Mouse (Mus musculus): ENCODE data around the gene Sptlc3. TPM values are rescaled to one million over a fixed set of nuclear protein-coding genes. Genes with fewer than 3 reads are reported as not detected.

Gene Sptlc3
- total RNA-seq, 1 experiment from 2014 or later: not detected

DNA sequence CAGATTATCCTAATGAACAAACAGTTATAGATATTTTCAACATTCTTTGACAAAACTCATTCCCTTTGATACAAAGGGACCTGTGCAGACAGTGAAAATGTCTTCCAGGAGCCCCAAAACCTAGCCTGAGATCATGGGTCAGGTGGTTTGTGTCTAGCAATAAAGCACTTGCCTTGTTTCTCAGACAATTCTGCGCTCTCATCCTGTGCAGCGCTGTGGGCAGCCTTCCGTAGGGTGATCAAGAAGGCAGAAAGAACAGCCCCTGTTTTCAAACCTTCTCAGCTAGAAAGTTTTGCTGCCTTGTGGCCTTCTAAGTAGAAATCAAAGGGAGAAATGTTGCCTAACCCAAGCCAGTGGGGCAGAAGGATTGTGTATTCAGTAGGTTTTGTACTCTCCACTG, 135.9 kb downstream of the Sptlc3 start:
- ATAC-seq (replicated peaks; ENCODE audit: low read depth, poor library complexity, severe bottlenecking): no peak

DNA sequence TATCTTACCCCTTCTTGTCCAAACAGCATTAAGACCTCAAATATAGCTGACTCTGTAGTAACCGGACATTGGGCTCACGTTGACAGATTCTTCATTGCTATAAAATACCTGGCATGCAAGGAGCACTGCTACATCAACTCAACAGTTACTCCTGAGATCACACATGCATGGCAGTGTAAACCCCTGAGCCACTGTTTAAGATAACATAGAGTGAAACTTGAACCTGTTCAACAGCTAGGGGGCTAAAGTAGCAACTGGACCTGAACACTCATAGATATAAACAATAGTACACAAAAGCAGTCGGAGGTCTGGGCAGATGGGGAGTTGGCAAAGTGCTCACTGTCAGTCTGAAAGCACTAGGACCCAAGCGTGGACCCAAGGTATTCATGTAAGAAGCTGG, 140.8 kb downstream of the Sptlc3 start:
- no peak for ATAC-seq (replicated peaks; ENCODE audit: low read depth, poor library complexity, severe bottlenecking)

DNA sequence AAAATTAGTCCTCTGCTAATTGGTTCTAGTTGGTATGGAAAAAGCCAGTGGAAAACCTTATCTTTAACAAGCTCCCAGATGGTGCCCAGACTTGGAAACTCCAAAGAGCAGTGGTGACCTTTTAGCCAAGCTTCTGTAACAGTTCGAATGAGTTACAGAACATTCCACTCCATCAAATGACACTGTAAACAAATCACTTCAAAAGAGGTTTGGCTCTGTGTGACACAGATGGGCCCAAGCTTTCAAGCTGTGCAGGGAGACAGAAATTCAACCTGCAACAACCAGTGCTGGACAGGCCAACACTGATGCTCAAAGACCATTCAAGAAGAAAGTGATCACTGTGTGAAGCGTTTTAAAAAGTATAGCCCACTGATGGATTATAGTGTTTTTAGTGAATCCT, 144.1 kb downstream of the Sptlc3 start:
- ATAC-seq (replicated peaks; ENCODE audit: low read depth, poor library complexity, severe bottlenecking): no peak

DNA sequence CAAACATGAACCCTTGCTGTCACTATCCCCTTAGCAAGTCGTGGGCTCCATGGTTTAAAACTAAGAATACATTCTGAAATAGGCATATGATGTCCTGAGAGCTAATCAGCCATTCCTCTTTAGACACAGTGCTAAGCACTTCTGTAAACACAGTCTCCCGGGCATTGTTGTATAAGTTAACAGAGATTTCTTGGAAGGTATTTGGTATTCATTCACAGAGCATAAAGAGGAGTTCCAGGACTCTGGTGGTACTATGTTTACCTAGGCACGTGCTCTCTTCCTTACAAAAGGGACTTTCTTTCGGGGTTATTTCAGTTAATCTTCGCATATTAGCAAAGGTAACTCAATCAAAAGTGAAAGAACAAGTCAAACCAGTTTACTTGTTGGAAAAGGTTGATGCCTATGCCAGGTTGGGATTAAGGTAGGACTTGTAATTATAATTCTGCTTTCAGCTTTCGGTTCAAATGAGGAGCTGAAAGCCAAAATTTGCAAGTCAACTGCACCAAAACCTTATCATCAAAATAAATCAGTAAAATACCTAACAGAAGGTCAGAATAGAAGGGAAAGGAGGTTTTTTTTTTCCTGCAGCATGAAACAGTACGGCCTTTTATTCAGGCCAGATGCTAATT, 148.2 kb downstream of the Sptlc3 start:
- no peak for ATAC-seq (replicated peaks; ENCODE audit: low read depth, poor library complexity, severe bottlenecking)

DNA sequence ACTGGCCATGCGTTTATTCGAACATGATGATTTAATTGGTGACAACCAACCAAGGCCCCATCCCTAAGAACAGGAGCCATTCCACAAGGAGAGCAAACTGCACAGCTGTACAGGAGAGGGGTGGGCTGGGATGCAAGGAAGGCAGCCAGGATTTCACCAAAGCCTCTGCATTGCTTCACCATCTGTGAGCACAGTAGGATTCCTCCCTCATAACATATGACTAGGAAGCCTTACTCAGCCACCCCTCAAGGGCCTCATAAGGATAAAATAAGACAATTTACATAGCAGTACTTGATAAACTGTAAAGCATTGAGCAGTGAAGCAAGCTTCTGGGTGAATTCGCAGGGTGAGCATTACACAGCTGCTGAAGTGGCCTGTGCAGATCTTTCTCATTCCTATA, 155.8 kb downstream of the Sptlc3 start:
- no peak for ATAC-seq (replicated peaks; ENCODE audit: low read depth, poor library complexity, severe bottlenecking)

DNA sequence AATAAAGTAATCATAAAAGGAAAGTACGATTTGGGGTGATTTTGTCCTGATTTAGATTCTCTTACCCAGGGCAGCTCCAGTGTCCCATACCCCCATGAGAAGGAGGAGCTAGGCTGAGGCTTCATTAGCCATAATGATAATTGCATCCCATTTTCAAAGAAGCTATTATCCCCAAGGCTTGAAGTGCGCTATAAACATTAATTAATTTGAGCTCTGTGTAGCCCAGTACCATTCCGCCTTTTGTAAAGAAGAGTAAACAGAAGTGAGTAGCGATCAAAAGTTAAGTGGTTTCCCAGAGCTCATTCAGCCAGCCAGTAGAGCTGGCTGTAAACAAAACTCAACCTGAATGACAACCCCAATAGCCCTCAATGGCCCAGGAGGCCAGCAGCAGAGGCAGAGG, 163.0 kb downstream of the Sptlc3 start:
- ATAC-seq (replicated peaks; ENCODE audit: low read depth, poor library complexity, severe bottlenecking): no peak

DNA sequence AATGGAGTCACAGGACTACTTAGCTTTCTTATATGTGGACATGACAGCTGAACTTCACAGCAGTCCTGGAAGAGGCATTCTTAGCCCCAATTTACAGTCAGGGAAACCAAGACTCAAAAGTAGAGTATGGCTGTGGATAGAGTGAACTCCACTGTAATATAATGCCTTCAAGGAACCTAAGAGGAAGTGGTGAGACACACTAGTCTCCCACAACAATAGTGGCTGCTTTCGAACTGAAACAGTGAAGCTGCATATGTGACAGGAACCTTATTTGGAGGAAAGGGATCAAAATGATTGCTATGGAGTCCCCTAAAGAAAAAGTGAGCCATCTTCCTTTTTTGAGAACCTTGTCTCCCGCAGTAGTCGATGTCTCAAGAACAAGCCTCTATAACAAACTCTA, 178.1 kb downstream of the Sptlc3 start:
- peak; percentile 64; the same call in 1 of the 2 replicates for ATAC-seq (replicated peaks; ENCODE audit: low read depth, poor library complexity, severe bottlenecking)

DNA sequence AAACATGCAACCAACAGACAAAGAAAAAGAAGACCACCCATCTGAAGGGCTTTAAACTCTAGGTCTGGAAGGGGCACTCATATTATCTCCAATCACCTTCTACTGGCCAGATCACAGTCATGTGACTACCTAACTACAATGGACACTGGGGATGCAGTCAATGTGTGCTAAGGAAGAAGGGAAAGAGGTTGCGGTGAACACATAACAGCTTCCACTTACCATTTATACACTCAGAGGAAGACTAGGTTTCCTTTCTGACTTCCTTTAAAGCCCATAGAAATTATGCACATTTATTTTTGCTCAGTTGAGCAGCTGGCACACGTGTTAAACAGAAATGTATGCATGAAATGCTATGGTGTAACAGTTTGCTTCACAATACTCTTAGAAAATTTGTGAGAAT, 178.7 kb downstream of the Sptlc3 start:
- peak; percentile 43 for ATAC-seq (replicated peaks; ENCODE audit: low read depth, poor library complexity, severe bottlenecking)

DNA sequence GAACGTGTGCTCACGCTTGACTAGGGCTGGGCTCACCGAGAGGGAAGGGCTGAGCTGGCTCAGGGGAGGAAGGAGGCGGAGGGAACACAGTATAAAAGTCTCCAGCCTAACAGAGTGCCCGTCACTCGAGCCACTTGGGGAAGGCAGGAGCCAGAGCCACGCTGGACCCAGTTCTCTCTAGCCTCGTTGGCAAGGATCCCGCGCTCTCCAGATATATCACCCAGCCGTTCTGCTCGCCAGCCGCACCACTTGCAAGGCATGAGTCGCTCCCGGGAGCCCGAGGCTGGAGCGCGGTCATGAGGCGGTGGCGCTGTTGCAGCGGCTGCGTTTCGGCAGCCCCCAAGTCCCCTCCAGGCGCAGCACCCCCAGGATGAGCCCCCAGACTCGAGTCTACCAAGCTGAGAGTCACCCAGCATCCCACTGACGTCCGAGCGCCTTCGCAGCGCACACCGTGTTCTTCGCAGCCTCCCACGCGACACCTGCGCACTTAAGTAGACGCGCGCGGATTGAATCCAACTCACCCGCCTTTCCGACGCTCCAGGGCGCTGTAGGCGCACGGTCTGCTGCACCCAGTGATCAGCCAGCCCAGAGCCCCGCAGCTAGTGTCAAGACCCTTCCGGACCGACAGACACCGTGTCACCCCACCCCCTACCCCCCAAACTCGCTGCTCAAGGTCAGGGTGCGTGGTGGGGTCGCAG, 183.5 kb downstream of the Sptlc3 start:
- peak; percentile 64 for ATAC-seq (replicated peaks; ENCODE audit: low read depth, poor library complexity, severe bottlenecking)

DNA sequence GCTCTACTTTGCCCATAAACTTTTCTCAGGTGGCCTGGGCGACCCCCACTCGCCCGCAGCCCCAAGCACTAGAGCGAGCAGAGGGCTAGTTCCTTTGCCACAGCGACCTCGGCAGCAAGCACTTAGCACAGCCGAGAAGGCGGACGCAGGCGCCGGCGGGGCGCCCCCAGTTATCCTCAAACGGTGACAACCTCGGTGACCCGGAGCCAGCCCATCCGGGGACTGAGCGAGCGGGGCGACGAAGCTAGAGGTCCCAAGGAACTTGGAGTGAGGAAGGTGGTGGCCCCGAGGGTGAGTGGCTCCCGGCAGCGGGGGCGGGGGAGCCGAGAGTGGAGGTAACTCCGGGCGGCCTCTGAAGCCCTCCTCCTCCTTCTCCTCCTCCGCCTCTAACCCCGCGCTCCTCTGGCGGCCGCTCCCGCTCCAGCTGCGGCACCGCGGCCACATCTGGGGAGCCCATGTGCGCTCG, 184.1 kb downstream of the Sptlc3 start, which contains the start of gene Ism1:
Gene Ism1, plus strand, starts transcription at position 370 of the 466 bp plus-strand sequence.
- peak; percentile 40 for ATAC-seq (replicated peaks; ENCODE audit: low read depth, poor library complexity, severe bottlenecking)

DNA sequence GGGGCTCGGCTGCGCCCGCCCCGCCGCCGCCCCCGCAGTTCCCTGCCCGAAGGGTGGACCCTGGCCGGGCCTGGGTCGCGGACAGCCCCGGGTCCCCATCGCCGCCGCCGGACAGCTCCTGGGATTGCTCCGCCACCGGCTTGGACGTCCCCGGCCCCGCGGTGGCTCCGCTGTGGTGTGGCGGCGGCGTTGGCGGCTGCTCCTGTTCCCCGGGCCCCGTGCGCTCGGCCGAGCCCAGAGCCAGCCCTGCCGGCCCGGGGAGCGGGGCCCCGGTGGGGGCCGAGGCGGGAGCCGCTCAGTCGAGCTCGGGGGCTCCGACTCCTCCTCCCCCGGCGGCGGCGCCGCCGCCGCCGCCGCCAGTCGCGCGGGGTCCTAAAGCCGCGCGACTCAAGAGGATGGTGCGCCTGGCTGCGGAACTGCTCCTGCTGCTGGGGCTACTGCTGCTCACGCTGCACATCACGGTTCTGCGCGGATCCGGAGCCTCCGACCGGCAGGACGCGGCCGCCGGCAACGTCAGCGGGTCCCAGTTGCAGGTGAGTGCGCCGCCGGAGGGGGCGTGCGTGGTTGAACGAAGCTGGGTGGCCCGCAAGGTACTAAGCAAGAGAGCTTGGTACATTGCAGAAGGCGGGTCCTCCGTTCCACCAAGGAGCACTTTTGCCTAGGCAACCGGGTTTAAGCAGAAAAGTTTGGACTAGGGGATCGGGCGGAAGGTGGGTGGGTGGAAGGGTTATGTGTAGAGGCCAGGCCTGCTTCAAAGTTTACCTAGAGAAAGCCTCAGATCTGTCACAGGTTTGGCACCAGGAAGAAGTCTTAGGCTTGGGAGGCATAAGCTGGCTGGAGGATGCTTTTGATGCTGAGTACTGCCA, 184.8 kb downstream of the Sptlc3 start:
- ATAC-seq (replicated peaks; ENCODE audit: low read depth, poor library complexity, severe bottlenecking): peak; percentile 62

DNA sequence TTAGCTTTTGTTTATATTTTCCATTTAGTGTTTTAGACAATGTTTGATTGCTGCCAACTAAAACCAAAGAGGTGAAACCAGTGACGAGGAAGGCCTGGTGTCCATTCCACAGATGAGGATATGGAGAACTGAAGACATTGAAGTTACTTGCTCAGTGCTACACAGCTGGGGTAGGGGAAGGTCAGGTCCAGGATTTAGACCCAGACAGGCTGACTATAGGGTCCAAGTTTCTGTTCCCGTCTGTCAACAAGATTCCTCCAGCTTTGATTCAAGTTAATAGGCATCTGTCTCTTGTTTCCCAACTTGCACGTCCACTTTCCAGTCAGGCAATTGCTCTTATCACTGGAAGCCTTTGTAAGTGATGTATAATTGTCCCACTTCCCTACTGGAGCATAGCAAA, 188.8 kb downstream of the Sptlc3 start:
- no peak for ATAC-seq (replicated peaks; ENCODE audit: low read depth, poor library complexity, severe bottlenecking)

Other genes with a start within 250 kb of the Sptlc3 start
- not detected in 2 replicates for gene Ism1, start 184.3 kb downstream of the Sptlc3 start, total RNA-seq (2017)